Mouse (Mus musculus) layer of hippocampus, adult 11-12 months (tissue): ENCODE data around the gene Ctns.

Experiments
- DNase-seq: peaks from one replicate; pipeline ENCODE4 v3.0.0; 2022; ENCODE audit warnings: low spot score

The Ctns gene

GRCm38 (mm10) chr11:73198603-73199229 lies at the start of gene Ctns:
TSS of gene Ctns (minus strand) at chr11:73199042.
- DNase-seq, result peak; percentile 91

DNA sequence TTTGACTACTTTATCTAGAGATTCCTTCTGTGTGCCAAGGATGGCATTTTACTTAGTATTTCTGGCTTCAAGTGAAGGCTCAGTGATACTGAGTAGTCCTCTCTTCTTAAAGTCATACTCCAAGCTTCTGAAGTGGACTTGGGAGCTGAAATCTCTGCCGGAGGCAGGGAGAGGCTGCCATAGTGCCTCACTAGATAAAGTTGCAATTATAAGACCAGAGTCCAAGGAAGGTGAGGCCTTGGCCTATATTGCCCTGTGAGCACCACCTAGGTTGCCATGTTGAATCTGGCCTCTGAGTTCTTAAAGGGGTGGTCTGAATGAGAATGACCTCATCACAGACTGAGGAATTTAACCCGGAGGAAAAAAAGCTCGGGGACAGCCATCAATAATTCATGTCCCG lies 43.9 kb upstream of the Ctns start:
- no peak for DNase-seq

DNA sequence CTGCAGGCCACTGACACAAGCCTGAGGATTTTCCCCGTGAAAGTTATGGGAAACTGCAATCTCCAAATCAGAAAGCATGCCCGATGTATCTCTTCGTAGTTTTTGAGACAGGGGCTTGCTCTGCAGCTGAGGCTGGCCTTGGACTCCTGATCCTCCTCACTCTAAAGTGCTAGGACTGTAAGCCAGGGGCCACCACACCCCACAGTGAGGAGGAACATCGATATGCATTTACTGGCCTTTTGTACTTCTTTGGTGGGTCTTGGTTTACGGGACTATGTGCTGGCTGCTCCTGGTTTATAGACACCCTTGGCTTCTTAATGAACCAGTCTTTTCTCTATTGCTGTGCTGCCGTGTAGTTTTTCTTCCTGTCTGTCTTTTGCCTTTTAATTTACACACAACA lies 43.4 kb upstream of the Ctns start:
- DNase-seq, result no peak

DNA sequence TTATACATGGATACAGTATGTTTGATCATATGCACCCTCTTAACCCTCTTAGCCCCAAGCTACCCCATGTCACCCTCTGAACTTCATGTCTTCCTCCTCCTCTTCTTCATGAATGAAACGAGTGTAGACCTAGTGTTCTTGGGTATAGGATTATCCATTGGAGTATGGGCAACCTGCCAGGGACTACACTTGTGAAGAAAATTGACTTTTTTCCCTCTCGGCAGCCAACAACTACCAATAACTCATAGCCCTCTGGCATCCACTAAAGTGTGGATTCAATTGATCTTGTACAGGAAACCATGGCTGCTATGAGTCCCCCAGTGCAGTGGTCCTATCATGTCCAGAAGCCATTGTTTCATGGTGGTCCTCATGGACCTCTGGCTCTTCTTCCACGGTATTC lies 37.9 kb upstream of the Ctns start:
- no peak for DNase-seq

- no peak for DNase-seq
These were observed 37.3 kb upstream of the Ctns start for GRCm38 (mm10) chr11:73235990-73236701.

DNA sequence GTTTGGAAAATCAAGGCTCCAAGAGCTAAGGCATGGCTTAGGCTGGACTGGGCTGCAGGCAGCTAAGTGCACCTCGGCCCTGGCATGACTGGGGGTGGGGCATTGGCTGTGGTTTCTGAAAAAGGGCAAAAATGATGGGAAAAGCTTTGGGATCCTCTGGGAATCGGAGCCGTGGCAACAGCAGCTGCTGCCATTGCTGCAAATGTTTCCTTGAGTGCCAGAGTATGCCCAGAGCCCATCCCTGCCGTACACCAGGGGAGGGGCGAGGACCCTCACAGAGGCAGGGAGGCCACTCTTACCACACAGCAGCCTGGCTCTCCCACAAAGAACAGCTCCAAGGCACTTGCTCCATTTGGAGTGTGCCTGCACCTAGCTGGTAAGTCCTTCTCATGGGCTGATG lies 35.1 kb upstream of the Ctns start, which contains the start of gene Trpv1:
Gene Trpv1 (plus strand): TSS at position 301 of the 400 bp plus-strand sequence.
- DNase-seq, result no peak

- no peak for DNase-seq
These were observed 33.7 kb upstream of the Ctns start for GRCm38 (mm10) chr11:73232513-73232912.

GRCm38 (mm10) chr11:73230081-73230480 lies 31.2 kb upstream of the Ctns start:
- no peak for DNase-seq

DNA sequence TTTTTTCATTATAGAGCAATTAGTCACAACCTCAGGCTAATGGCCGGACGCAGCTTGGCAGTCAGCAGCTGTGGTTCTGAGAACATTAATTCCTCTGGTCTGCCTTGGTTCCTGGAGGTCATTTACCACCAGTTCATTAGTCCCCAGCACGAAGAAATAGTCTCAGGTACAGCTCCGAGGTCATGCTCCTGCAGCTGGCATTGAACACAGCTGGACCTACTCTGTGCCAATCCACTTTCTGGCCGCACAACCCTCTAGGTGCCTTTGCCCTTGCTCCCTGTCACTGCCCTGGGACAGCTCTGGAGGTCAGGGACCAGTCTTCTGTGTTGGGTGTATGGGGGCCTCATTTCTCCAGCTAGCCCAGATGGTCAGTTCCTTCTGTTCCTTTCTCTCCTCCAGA lies 30.0 kb upstream of the Ctns start:
- no peak for DNase-seq

DNA sequence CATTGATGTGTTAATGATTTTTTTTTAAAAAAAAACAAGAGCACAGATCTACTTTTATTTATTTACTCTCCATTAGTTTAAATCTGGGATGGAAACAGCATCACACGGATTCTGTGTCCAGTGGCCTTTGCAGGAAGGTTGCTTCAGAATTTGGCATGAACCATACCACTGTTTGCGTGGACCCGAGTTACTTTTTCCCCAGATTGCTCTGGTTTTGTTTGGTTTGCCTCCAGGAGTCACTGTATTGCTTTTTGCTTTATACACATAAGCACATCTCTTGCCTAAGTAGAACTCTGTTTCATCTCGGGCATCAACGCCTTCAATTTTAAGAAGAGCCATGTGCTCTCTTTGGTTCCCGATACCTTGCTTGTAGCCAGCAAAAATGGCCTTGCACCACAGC lies 27.0 kb upstream of the Ctns start:
- no peak for DNase-seq

DNA sequence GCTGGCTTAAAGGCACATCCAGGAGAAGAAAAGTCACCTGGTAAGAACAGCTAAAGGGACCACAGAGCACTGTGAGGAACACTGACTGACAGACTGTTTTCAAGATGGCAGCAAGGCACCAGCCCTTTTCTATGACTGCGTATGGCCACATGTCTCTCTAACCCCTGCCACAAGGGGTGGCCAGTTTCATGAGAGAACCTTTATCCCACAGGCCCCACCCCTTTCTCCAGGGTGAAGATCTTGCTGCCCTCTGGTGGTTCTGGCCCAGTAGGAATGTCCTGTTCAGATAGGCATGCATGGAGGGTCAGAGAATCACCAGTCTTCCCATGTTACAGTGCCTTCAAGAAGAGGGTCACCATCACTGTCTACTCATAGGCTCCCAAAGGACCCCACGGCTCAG lies 25.1 kb upstream of the Ctns start:
- no peak for DNase-seq

GRCm38 (mm10) chr11:73222846-73223245 lies 24.0 kb upstream of the Ctns start:
- no peak for DNase-seq

DNA sequence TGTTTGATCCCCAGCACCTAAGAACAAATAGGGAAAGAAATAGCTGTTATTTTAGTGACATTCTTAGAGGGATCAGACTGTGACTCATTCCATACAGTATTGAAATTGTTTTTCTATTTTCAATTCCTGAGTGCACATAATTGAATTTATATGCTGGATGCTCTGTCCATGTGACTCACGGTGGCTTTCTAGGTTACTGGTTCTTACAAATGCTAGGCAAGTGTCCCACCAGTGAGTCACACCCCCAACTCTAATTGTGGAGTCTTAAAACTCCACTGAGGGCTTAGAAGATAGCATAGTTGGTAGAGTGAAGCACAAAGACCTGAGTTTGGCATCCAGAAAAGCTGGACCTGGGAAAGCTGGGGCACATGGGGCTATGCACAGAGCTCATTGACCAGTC lies 21.8 kb upstream of the Ctns start:
- DNase-seq, result no peak

DNA sequence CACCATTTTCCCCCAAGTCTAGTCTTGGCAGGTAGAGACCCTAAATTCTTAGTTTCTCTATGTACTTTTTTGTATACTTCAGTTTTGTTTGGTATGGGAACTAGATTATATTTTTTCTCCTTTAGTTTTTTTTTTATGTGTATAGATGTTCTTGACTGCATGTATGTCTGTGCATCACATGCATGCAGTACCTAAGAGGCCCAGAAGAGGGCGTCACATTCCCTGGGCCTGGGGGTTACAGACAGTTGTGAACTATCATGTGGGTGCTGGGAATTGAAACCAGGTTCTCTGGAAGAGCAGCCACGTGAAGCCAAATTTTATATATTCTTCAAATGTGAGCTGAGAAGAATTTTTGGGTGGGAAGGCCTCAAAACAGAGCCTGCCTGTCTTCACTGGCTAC lies 20.8 kb upstream of the Ctns start:
- DNase-seq, result no peak

DNA sequence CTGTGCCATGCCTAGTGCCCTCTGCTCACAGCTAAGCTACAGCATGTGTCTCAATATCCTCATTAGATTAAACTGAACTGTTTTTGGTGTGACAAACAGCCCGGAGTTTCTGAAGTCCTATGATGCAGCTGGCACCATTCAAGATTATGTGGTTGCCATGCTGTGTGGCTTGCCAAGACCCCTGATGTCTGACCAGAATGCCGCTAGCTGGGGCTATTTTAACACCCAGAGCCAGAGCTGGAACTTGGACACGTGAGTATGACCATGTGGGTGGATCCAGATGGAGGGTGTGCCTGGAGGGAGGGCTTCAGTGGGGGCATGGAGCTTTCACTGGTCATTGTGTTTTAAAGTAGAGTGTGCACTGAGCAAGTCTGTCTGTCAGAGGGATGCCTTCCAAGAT lies 15.1 kb upstream of the Ctns start:
- DNase-seq, result no peak

DNA sequence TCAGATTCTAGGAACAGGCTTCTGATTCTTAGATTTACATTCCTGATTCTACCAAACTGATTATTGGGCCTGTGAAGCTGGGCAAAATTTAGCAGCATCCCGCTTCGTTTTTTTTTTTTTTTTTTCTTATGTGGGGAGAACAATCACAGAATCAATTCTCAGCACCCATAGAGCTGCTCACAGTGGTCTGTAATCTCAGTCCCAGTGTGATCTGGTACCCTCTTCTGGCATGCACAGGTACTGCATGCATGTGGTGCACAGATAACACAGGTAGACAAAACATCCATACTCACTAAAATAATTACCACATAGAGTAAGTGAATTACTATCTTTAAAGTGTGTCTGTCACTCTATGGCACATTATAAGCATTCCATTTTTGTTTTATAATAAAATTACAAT lies 8.8 kb upstream of the Ctns start:
- no peak for DNase-seq

DNA sequence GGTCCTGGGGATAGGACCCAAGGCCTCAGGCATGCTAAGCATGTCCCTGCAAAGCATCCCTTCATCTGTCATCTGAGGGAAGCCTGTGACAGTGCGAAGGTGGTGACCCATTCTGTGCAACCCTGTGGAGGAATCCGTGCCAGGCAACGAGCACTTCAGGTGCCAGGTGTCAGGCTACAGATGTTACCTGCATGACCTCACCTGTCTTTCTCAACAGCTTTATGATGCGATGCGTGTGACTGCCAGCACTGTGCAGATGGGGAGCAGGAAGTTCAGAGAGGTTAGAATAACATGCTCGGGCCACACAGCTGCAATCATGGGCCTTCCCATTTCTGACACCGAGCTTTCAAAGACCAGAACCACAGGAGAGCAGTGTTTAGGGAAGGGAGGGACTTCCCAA lies 6.4 kb upstream of the Ctns start:
- DNase-seq, result no peak

DNA sequence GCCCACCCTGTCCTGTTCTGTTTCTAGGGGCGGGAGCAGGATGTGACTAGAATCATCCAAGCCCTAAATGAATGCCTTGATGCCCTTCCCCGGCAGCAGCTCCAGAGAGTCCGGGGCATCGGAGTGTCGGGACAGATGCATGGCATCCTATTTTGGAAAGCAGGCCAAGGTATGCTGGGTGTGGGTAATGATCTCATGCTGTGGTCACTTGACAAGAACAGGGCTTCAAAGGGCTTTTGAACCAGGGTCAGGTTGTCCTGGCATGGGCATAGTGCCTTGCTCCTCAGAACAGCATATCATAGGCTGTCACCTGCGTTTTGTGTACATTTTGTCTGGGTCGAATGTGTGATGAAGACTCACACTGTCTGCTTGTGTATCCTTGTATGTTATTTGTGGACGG lies 5.1 kb upstream of the Ctns start:
- no peak for DNase-seq

- no peak for DNase-seq
These were observed 2.8 kb upstream of the Ctns start for GRCm38 (mm10) chr11:73201597-73201996.

DNA sequence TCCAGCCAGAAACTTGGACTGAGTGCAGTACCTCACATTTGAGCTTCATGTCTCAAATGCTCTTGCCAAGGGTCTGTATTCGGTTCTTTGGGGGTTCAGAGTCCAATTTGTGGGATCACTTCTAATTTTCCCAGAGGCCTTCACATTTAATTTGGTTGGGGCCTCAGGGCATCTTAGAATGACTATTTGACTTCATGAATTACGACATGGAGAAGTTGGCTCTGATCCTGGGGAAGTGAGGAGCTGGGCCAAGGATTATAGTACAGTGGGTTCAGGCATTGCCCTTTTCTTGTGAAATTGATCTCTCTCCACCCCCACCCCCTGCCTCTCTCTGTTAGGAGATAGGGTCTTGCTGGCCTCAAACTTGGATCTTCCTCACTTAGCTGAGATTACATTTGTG lies 2.2 kb upstream of the Ctns start:
- DNase-seq, result no peak

DNA sequence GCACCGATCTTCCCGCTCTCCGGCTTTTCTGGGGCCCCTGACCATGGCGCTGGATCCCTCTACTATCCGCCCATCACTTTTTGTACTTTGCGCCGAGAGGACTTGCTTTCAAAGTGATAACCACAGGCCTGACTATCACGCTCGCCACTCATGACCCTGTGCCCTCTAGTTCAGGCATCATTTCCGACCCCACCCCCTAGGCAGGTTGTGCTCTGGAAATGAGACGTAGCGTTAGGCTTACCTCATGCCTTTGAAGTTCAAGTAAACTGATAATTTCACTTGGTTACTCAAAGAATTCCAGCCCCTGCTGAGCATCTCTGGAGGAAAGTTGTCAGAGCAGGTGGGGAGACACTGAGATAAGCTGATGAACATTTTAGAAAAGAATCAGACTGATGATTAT lies 1.0 kb upstream of the Ctns start:
- no peak for DNase-seq

GRCm38 (mm10) chr11:73199230-73199712 lies 429 bp upstream of the Ctns start, which contains the start of gene Shpk:
TSS of gene Shpk (plus strand) at chr11:73199460.
- peak; percentile 97 for DNase-seq

DNA sequence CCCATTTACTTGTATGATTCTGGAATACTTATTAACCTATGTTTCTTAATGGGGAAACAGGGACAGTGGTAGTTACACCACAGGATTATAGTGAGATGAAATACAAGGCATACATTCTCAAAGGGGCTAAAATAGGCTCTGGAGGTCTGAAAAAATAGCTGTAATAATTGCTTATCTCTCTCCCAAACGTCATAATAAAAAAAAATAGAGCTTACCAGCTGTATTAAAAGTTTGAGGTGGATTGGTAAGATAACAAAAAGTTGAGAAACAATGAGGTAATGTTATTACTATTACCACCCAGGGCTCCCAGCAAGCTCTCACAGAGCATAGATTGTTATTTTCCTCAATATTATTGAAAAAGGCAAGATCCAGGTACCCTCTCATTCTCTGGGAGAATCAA lies 652 bp downstream of the Ctns start:
- no peak for DNase-seq

- no peak for DNase-seq
These were observed 4.4 kb downstream of the Ctns start for GRCm38 (mm10) chr11:73194444-73194843.
